Mouse (Mus musculus): Measurements from ENCODE around the gene Dhtkd1.

The Dhtkd1 gene

GRCm38 (mm10) chr2:5931938-5932337, 10.7 kb downstream of the Dhtkd1 start:
- no peak for DNase-seq (ENCODE audit: low spot score in 2 of 2)

- no peak for DNase-seq (ENCODE audit: low spot score in 2 of 2)
These were observed 12.1 kb downstream of the Dhtkd1 start for GRCm38 (mm10) chr2:5930291-5931054.

GRCm38 (mm10) chr2:5929793-5930192, 12.8 kb downstream of the Dhtkd1 start:
- DNase-seq (ENCODE audit: low spot score in 2 of 2), result no peak

GRCm38 (mm10) chr2:5927481-5927880, 15.1 kb downstream of the Dhtkd1 start:
- DNase-seq (ENCODE audit: low spot score in 2 of 2), result no peak

- no peak for DNase-seq (ENCODE audit: low spot score in 2 of 2)
These were observed 18.8 kb downstream of the Dhtkd1 start for GRCm38 (mm10) chr2:5923786-5924185.

- DNase-seq (ENCODE audit: low spot score in 2 of 2), result no peak
These were observed 19.8 kb downstream of the Dhtkd1 start for GRCm38 (mm10) chr2:5922823-5923222.

- no peak for DNase-seq (ENCODE audit: low spot score in 2 of 2)
These were observed 31.2 kb downstream of the Dhtkd1 start for GRCm38 (mm10) chr2:5911282-5911965.

- no peak for DNase-seq (ENCODE audit: low spot score in 2 of 2)
These were observed 36.0 kb downstream of the Dhtkd1 start for GRCm38 (mm10) chr2:5906625-5907024.

- DNase-seq (ENCODE audit: low spot score in 2 of 2), result peak in 1 of 2 experiments; percentile 29
These were observed 36.5 kb downstream of the Dhtkd1 start for GRCm38 (mm10) chr2:5906092-5906491.

- no peak for DNase-seq (ENCODE audit: low spot score in 2 of 2)
These were observed 42.4 kb downstream of the Dhtkd1 start for GRCm38 (mm10) chr2:5900145-5900544.

- DNase-seq (ENCODE audit: low spot score in 2 of 2), result peak; percentile 98 to 99
These were observed 47.6 kb downstream of the Dhtkd1 start, which contains the start of gene Sec61a2 for GRCm38 (mm10) chr2:5894843-5895570. Gene Sec61a2, minus strand, starts transcription at chr2:5895432.

GRCm38 (mm10) chr2:5894296-5894695, 48.3 kb downstream of the Dhtkd1 start:
- no peak for DNase-seq (ENCODE audit: low spot score in 2 of 2)

- DNase-seq (ENCODE audit: low spot score in 2 of 2), result peak in 1 of 2 experiments; percentile 48
These were observed 53.2 kb downstream of the Dhtkd1 start for GRCm38 (mm10) chr2:5889412-5889811.

- DNase-seq (ENCODE audit: low spot score in 2 of 2), result no peak
These were observed 53.7 kb downstream of the Dhtkd1 start for GRCm38 (mm10) chr2:5888865-5889264.

GRCm38 (mm10) chr2:5877446-5877845, 65.1 kb downstream of the Dhtkd1 start:
- DNase-seq (ENCODE audit: low spot score in 2 of 2), result no peak

- DNase-seq (ENCODE audit: low spot score in 2 of 2), result no peak
These were observed 72.8 kb downstream of the Dhtkd1 start for GRCm38 (mm10) chr2:5869746-5870145.

- no peak for DNase-seq (ENCODE audit: low spot score in 2 of 2)
These were observed 74.9 kb downstream of the Dhtkd1 start for GRCm38 (mm10) chr2:5867681-5868080.

GRCm38 (mm10) chr2:5862834-5863233, 79.8 kb downstream of the Dhtkd1 start, which contains the start of gene Gm13199:
Gene Gm13199, minus strand, starts transcription at chr2:5862934.
- DNase-seq (ENCODE audit: low spot score in 2 of 2), result no peak

- no peak for DNase-seq (ENCODE audit: low spot score in 2 of 2)
These were observed 90.7 kb downstream of the Dhtkd1 start for GRCm38 (mm10) chr2:5851866-5852265.

- no peak for DNase-seq (ENCODE audit: low spot score in 2 of 2)
These were observed 91.5 kb downstream of the Dhtkd1 start for GRCm38 (mm10) chr2:5851116-5851515.
